Mouse (Mus musculus) CH12.LX (cell line): Measurements from ENCODE around the gene Prkag2.

ENCODE experiments used
- BHLHE40 ChIP-seq: IDR thresholded peaks from 2 replicates; pipeline ENCODE4 v1.6.1; 2011; ENCODE audit warnings: mild to moderate bottlenecking, low read depth, low read length, improper control_type of control experiment
- CHD2 ChIP-seq: IDR thresholded peaks from 2 replicates; pipeline ENCODE4 v1.6.1; 2011; ENCODE audit warnings: low read length, improper control_type of control experiment
- CTCF ChIP-seq, 2 experiments: IDR thresholded peaks in 1 of 2; conservative IDR thresholded peaks in 1 of 2; 2 replicates each; pipeline ENCODE4 v1.5.1; 2011 to 2012; ENCODE audit warnings: low read depth in 2 of 2, low read length in 2 of 2, improper control_type of control experiment in 1 of 2, inconsistent platforms in 1 of 2, mild to moderate bottlenecking in 1 of 2, moderate library complexity in 1 of 2
- E2F4 ChIP-seq: IDR thresholded peaks from 2 replicates; pipeline ENCODE4 v1.6.1; 2011; ENCODE audit warnings: low read depth, low read length, improper control_type of control experiment; ENCODE audit not compliant: insufficient replicate concordance
- GABPA ChIP-seq: IDR thresholded peaks from 2 replicates; pipeline ENCODE4 v1.6.1; 2012; ENCODE audit warnings: low read depth, low read length, improper control_type of control experiment, inconsistent platforms; ENCODE audit not compliant: insufficient replicate concordance
- HCFC1 ChIP-seq: IDR thresholded peaks from 2 replicates; pipeline ENCODE4 v1.6.1; 2012; ENCODE audit warnings: low read depth, mild to moderate bottlenecking, inconsistent platforms, low read length, improper control_type of control experiment
- POLR2A ChIP-seq: IDR thresholded peaks from 2 replicates; pipeline ENCODE4 v1.6.1; 2011; ENCODE audit warnings: low read depth, mild to moderate bottlenecking, improper control_type of control experiment, low read length
- RAD21 ChIP-seq: IDR thresholded peaks from 2 replicates; pipeline ENCODE4 v1.6.1; 2011; ENCODE audit warnings: low read depth, mild to moderate bottlenecking, low read length, improper control_type of control experiment, moderate library complexity
- RCOR1 ChIP-seq: conservative IDR thresholded peaks from 2 replicates; pipeline ENCODE4 v1.6.1; 2012; ENCODE audit warnings: low read depth, mild to moderate bottlenecking, inconsistent platforms, low read length, improper control_type of control experiment
- USF1 ChIP-seq: IDR thresholded peaks from 2 replicates; pipeline ENCODE4 v1.6.1; 2014; ENCODE audit warnings: low read depth, mild to moderate bottlenecking, inconsistent platforms, low read length, improper control_type of control experiment

DNA sequence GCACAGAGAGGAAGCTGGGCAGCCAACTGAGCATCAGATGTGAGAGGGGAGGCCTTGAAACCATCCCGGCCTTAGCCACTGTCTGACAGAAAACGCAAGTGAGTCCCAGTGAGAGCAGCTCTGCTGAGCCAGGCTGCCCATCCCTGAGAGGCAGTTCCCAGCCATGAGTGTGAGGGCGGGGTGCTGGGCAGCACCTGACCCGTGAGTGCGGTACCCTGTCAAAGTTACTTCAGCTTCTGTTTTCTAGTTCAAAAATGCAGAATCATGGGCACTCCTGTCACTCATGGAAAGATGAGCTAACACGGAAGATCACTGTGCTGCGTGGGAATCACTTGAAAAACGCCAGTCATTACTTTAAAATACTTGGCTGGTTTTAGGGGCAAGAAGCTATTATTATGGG lies 49.6 kb downstream of the Prkag2 start:
- TF ChIP-seq RAD21 (no peak), BHLHE40 (no peak), RCOR1 (no peak), CTCF (conservative IDR thresholded peaks at IDR 0.05 in 1 of 2, IDR thresholded peaks at IDR 0.05 in 1 of 2; ENCODE audit: low read depth in 2 of 2, low read length in 2 of 2) (no peak), USF1 (no peak), CHD2 (no peak), GABPA (no peak), E2F4 (no peak), HCFC1 (no peak), POLR2A (no peak)
